Mouse (Mus musculus) lung, embryonic 16.5 days (tissue): ENCODE results near the gene Atp8b4. TPM values are rescaled to one million over a fixed set of nuclear protein-coding genes. Genes with fewer than 3 reads are reported as not detected.
"Not testable (repeated sequence)": the region's sequence is repeated elsewhere in the genome, so short reads cannot be mapped to it uniquely, and the experiment has no call there.

Source experiments
- ATAC-seq: fragments of 200-750 bp; cut with Nextera tagmentation; 2 replicates; pipeline ENCODE4 v1.8.0; 2017; ENCODE audit warnings: low read depth, mild to moderate bottlenecking, moderate library complexity
- H3K27ac ChIP-seq: fragments of 300-500 bp; sonication (generic); 2 replicates; pipeline ENCODE4 v1.5.1; 2014; ENCODE audit warnings: mild to moderate bottlenecking, control low read depth, low read length
- H3K27me3 ChIP-seq: fragments of 300-500 bp; sonication (generic); 2 replicates; pipeline ENCODE4 v1.6.1; 2014; ENCODE audit warnings: low read depth, low read length, mixed read lengths; ENCODE audit not compliant: control insufficient read depth, insufficient read depth
- H3K36me3 ChIP-seq: fragments of 300-500 bp; sonication (generic); 2 replicates; pipeline ENCODE4 v1.6.1; 2014; ENCODE audit warnings: low read length; ENCODE audit not compliant: control insufficient read depth, insufficient read depth
- H3K4me1 ChIP-seq: fragments of 300-500 bp; sonication (generic); replicated peaks from 2 replicates; pipeline ENCODE4 v1.6.1; 2014; ENCODE audit warnings: low read length, mixed read lengths; ENCODE audit not compliant: control insufficient read depth, insufficient read depth
- H3K4me2 ChIP-seq: fragments of 300-500 bp; sonication (generic); 2 replicates; pipeline ENCODE4 v1.6.1; 2014; ENCODE audit warnings: low read depth, low read length, control low read depth
- H3K4me3 ChIP-seq: fragments of 300-500 bp; sonication (generic); 2 replicates; pipeline ENCODE4 v1.5.1; 2014; ENCODE audit warnings: mild to moderate bottlenecking, low read length, control low read depth
- H3K9ac ChIP-seq: fragments of 300-500 bp; sonication (generic); 2 replicates; pipeline ENCODE4 v1.6.1; 2014; ENCODE audit warnings: low read length, control low read depth
- H3K9me3 ChIP-seq: fragments of 300-500 bp; sonication (generic); 2 replicates; pipeline ENCODE4 v1.6.1; 2016; ENCODE audit warnings: low read length; ENCODE audit not compliant: control insufficient read depth
- WGBS: fragments of 180-500 bp; shearing (Covaris S2); extraction: QIAGEN DNeasy Blood & Tissue Kit; methylation state at CpG from one replicate; pipeline ENCODE4 v1.1.7; 2014; 5-methylcytosine and 5-hydroxymethylcytosine counted together
- polyA plus RNA-seq: library from polyadenylated mRNA; unstranded; fragments of >200 nt; fragmentation: Nextera tagmentation; extraction: Ambion mirVana; gene quantifications from 2 replicates; pipeline ENCODE4 v1.2.1, GENCODE M21; 2015

The Atp8b4 gene
- polyA plus RNA-seq, 1 experiment from 2014 or later = 1.1 TPM

GRCm38 (mm10) chr2:126457759-126458158, 42.7 kb downstream of the Atp8b4 start:
- not testable (repeated sequence) for H3K27me3 ChIP-seq, H3K4me2 ChIP-seq, ATAC-seq, H3K9ac ChIP-seq, H3K4me1 ChIP-seq, H3K36me3 ChIP-seq, H3K27ac ChIP-seq, H3K9me3 ChIP-seq, H3K4me3 ChIP-seq
- 41% methylated on average over 2 of the region's 2 CpGs for WGBS

- Histone ChIP-seq H3K36me3 (no peaks in the 10 kb centered on the region), H3K4me1 (no peaks in the 10 kb centered on the region; the same call in 1 of the 2 replicates), H3K27ac (peak overlapping the region; percentile 90), H3K4me3 (no peak overlapping the region), H3K4me2 (no peak overlapping the region; the same call in 1 of the 2 replicates), H3K9ac (no peak overlapping the region), H3K27me3 (no peaks in the 10 kb centered on the region), H3K9me3 (no peaks in the 10 kb centered on the region)
- 77% methylated on average over 7 of the region's 7 CpGs for WGBS
- ATAC-seq = no peak
These were observed 49.6 kb downstream of the Atp8b4 start for GRCm38 (mm10) chr2:126450937-126451302.

- Histone ChIP-seq H3K36me3 (no peaks in the 10 kb centered on the region), H3K27ac (peak overlapping the region; percentile 90), H3K27me3 (no peaks in the 10 kb centered on the region), H3K9ac (no peak overlapping the region), H3K4me3 (no peak overlapping the region), H3K4me2 (peak overlapping the region; percentile 10), H3K9me3 (no peaks in the 10 kb centered on the region), H3K4me1 (no peaks in the 10 kb centered on the region; the same call in 1 of the 2 replicates)
- peak; percentile 96 for ATAC-seq
- WGBS = 32% methylated on average over 14 of the region's 14 CpGs
These were observed 50.1 kb downstream of the Atp8b4 start for GRCm38 (mm10) chr2:126450210-126450936.

- no peak overlapping the region for H3K9ac ChIP-seq
- no peaks in the 10 kb centered on the region for H3K36me3 ChIP-seq
- H3K4me2 ChIP-seq = no peak overlapping the region
- no peaks in the 10 kb centered on the region for H3K9me3 ChIP-seq
- no peak overlapping the region for H3K27ac ChIP-seq
- no peaks in the 10 kb centered on the region for H3K27me3 ChIP-seq
- 42% methylated on average over 6 of the region's 6 CpGs for WGBS
- H3K4me1 ChIP-seq = no peaks in the 10 kb centered on the region
- no peak overlapping the region for H3K4me3 ChIP-seq
- peak; percentile 57 for ATAC-seq
These were observed 55.4 kb downstream of the Atp8b4 start for GRCm38 (mm10) chr2:126445039-126445438.

GRCm38 (mm10) chr2:126441586-126441985, 58.9 kb downstream of the Atp8b4 start:
- H3K27ac ChIP-seq = no peak overlapping the region
- ATAC-seq = no peak

GRCm38 (mm10) chr2:126434712-126435111, 65.8 kb downstream of the Atp8b4 start:
- Histone ChIP-seq H3K4me2 (no peak overlapping the region), H3K9ac (no peak overlapping the region), H3K36me3 (no peaks in the 10 kb centered on the region), H3K27me3 (no peaks in the 10 kb centered on the region), H3K9me3 (no peaks in the 10 kb centered on the region), H3K4me3 (no peak overlapping the region), H3K27ac (peak overlapping the region; percentile 43), H3K4me1 (peaks cover 2% of the 10 kb centered on the region; the same call in 1 of the 2 replicates)
- peak; percentile 84 for ATAC-seq
- WGBS = 70% methylated on average over 1 of the region's 1 CpGs

More at GRCm38 (mm10) chr2:126441586-126441985, 58.9 kb downstream of the Atp8b4 start:
- H3K4me1 ChIP-seq = no peaks in the 10 kb centered on the region
- H3K36me3 ChIP-seq = no peaks in the 10 kb centered on the region
- no peak overlapping the region for H3K4me3 ChIP-seq
- WGBS = 50% methylated on average over 4 of the region's 4 CpGs
- no peak overlapping the region for H3K9ac ChIP-seq
- no peaks in the 10 kb centered on the region for H3K9me3 ChIP-seq
- no peaks in the 10 kb centered on the region for H3K27me3 ChIP-seq
- H3K4me2 ChIP-seq = no peak overlapping the region

GRCm38 (mm10) chr2:126434305-126434704, 66.2 kb downstream of the Atp8b4 start:
- Histone ChIP-seq H3K27me3 (no peaks in the 10 kb centered on the region), H3K36me3 (no peaks in the 10 kb centered on the region), H3K9ac (no peak overlapping the region), H3K9me3 (no peaks in the 10 kb centered on the region), H3K27ac (peak overlapping the region; percentile 43), H3K4me3 (no peak overlapping the region), H3K4me1 (peaks cover 2% of the 10 kb centered on the region; the same call in 1 of the 2 replicates), H3K4me2 (no peak overlapping the region)
- WGBS = 79% methylated on average over 9 of the region's 9 CpGs
- peak; percentile 59; the same call in 1 of the 2 replicates for ATAC-seq

- H3K27me3 ChIP-seq = no peaks in the 10 kb centered on the region
- no peak overlapping the region for H3K4me2 ChIP-seq
- H3K9ac ChIP-seq = no peak overlapping the region
- no peak overlapping the region for H3K4me3 ChIP-seq
- H3K27ac ChIP-seq = no peak overlapping the region
- no peaks in the 10 kb centered on the region for H3K36me3 ChIP-seq
- ATAC-seq = no peak
- no peaks in the 10 kb centered on the region for H3K9me3 ChIP-seq
- 71% methylated on average over 9 of the region's 9 CpGs for WGBS
- peaks cover 2% of the 10 kb centered on the region; the same call in 1 of the 2 replicates for H3K4me1 ChIP-seq
These were observed 67.9 kb downstream of the Atp8b4 start for GRCm38 (mm10) chr2:126432481-126433066.

- H3K27ac ChIP-seq = no peak overlapping the region
- H3K4me1 ChIP-seq = 0 out of 2 replicates have a peak, but pooled peaks cover 2% of the 10 kb centered on the region
- no peaks in the 10 kb centered on the region for H3K27me3 ChIP-seq
- H3K4me2 ChIP-seq = no peak overlapping the region
- no peak overlapping the region for H3K9ac ChIP-seq
- WGBS = 13% methylated on average over 3 of the region's 3 CpGs
- peak; percentile 78; the same call in 1 of the 2 replicates for ATAC-seq
- H3K36me3 ChIP-seq = no peaks in the 10 kb centered on the region
- H3K9me3 ChIP-seq = no peaks in the 10 kb centered on the region
- no peak overlapping the region for H3K4me3 ChIP-seq
These were observed 71.2 kb downstream of the Atp8b4 start for GRCm38 (mm10) chr2:126429282-126429681.
